Mouse (Mus musculus): Measurements from ENCODE around the gene Dennd2a. TPM values are rescaled to one million over a fixed set of nuclear protein-coding genes. Genes with fewer than 3 reads are reported as not detected.
A peak's percentile ranks its signal among the peaks of the same experiment; 100 is the strongest.

The Dennd2a gene
- polyA plus RNA-seq, 1 experiment from 2014 or later, result 33.1 TPM

DNA sequence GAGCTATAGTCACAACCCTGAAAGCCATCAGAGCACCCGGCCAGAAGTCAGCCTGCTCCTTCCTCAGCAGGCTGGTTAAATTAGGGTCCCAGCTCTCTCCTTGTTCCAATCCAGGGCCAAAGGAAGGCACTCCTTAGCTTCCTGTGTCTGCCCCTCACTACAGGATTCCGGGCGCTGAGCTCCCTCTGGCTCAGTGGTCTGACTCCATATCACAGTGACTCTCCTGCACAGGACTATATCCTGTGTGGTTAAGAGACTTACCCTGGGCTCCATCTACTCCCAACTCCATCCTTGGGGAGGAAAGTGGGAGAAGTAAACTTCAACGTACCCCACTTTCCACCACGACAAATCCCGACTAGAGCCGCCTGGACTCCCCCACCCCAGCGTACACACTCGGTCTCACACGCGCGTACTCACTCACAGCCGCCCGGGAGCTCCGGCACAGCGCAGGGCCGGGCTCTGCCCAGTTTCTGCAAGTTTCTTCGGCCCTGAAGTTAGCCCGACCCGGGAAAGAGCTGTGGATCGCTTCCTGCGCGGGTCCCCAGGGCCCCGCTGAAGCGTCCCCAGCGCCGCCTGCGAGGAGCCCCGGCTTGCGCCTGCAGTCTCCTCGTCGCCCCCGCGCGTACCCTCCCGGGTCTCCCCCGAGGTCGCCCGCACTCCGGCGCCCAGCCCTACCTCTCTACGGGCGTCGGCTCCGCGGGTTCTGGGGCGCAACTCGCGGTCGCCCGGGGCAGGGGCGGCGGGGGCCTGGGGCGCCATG is 587 bp downstream of the Dennd2a start:
- ATAC-seq (ENCODE audit: insufficient read depth), result peak; percentile 64
- peaks cover 29% of the 10 kb centered on the region for H3K4me1 ChIP-seq (ENCODE audit: insufficient read depth)

DNA sequence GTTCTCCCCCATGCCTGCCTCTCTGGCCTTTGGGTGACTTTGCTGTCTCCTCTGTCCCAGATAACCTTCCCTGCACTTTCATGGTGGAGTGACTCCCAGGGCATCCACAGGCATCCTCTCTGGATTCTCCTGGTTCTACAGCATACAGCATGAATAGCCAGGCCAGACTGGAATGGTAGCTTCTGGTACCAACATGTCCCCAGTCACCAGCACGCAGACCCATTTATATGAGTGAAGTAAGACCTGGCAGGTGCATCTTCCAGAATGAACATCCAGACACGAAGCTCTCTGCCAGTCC is 2.1 kb downstream of the Dennd2a start:
- no peak overlapping the region; the same call in 1 of the 2 replicates for H3K27ac ChIP-seq (ENCODE audit: low read depth)
- H3K4me1 ChIP-seq (ENCODE audit: insufficient read depth), result peaks cover 29% of the 10 kb centered on the region
- H3K27me3 ChIP-seq (ENCODE audit: insufficient read depth, low read length), result no peaks in the 10 kb centered on the region
- no peak overlapping the region; the same call in 1 of the 2 replicates for H3K9ac ChIP-seq
- ATAC-seq (ENCODE audit: insufficient read depth) (no peak), DNase-seq (no peak)
- 0 out of 2 replicates have a peak, but pooled peaks cover 7% of the 10 kb centered on the region for H3K36me3 ChIP-seq (ENCODE audit: insufficient read depth)
- H3K4me2 ChIP-seq, result peak overlapping the region; percentile 70
- H3K4me3 ChIP-seq (ENCODE audit: low read depth, low read length), result peak overlapping the region; percentile 2; the same call in 1 of the 2 replicates
- no peak for TF ChIP-seq CTCF (IDR thresholded peaks at IDR 0.05; ENCODE audit: low read depth)
- H3K9me3 ChIP-seq (ENCODE audit: low read depth, low read length), result no peaks in the 10 kb centered on the region
- WGBS, result 66% methylated on average over 2 of the region's 2 CpGs

More for the DNA sequence above, 587 bp downstream of the Dennd2a start:
- Histone ChIP-seq H3K4me2 (peak overlapping the region; percentile 70), H3K36me3 (ENCODE audit: insufficient read depth) (0 out of 2 replicates have a peak, but pooled peaks cover 3% of the 10 kb centered on the region), H3K9ac (peak overlapping the region; percentile 94), H3K27me3 (ENCODE audit: insufficient read depth, low read length) (no peaks in the 10 kb centered on the region), H3K4me3 (ENCODE audit: low read depth, low read length) (peak overlapping the region; percentile 86), H3K27ac (ENCODE audit: low read depth) (peak overlapping the region; percentile 94), H3K9me3 (ENCODE audit: low read depth, low read length) (no peaks in the 10 kb centered on the region)
- peak; percentile 68 for DNase-seq
- TF ChIP-seq CTCF (IDR thresholded peaks at IDR 0.05; ENCODE audit: low read depth), result no peak
- WGBS, result 1% methylated on average over 33 of the region's 54 CpGs

DNA sequence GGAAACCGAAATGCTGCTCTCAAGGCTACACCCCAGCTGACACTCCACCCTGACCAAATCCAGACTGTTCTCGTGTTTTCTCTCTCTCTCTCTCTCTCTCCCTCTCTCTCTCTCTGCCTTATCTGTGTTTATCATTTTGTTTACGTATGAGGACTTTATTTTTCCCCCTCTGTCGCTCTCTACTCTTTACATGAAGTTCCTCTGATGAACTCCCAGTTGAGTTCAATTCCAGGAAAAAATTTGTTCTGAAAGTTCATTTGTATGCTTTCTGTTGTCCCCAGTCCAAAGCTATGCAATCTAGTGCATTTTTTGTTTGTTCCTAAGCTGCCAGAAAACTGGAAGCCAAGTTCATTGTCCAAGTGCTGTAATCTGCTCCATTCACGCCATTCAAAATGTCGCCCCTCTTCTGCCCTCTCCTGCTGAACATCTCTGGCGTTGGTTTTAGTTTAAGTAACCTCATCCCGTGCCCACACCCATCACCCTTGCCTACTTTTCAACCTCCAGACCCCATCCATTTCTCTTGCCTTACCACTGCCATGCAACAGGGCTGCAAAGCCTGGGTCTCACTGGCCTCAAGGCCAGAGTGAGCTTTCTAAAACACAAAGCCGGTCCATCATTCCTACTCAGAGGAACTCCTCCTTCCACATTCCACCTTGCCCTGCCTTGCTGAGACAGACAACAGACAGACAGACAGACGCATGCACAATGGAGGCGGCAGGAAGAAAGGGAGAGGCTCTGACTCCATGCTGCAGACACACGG is 2.6 kb downstream of the Dennd2a start:
- Histone ChIP-seq H3K36me3 (ENCODE audit: insufficient read depth) (0 out of 2 replicates have a peak, but pooled peaks cover 7% of the 10 kb centered on the region), H3K27ac (ENCODE audit: low read depth) (no peak overlapping the region; the same call in 1 of the 2 replicates), H3K9ac (no peak overlapping the region; the same call in 1 of the 2 replicates), H3K9me3 (ENCODE audit: low read depth, low read length) (no peaks in the 10 kb centered on the region), H3K27me3 (ENCODE audit: insufficient read depth, low read length) (no peaks in the 10 kb centered on the region), H3K4me2 (peak overlapping the region; percentile 70), H3K4me3 (ENCODE audit: low read depth, low read length) (peak overlapping the region; percentile 2; the same call in 1 of the 2 replicates), H3K4me1 (ENCODE audit: insufficient read depth) (peaks cover 29% of the 10 kb centered on the region)
- WGBS, result 42% methylated on average over 12 of the region's 12 CpGs
- ATAC-seq (ENCODE audit: insufficient read depth), result no peak
- DNase-seq, result peak; percentile 60
- no peak for TF ChIP-seq CTCF (IDR thresholded peaks at IDR 0.05; ENCODE audit: low read depth)

DNA sequence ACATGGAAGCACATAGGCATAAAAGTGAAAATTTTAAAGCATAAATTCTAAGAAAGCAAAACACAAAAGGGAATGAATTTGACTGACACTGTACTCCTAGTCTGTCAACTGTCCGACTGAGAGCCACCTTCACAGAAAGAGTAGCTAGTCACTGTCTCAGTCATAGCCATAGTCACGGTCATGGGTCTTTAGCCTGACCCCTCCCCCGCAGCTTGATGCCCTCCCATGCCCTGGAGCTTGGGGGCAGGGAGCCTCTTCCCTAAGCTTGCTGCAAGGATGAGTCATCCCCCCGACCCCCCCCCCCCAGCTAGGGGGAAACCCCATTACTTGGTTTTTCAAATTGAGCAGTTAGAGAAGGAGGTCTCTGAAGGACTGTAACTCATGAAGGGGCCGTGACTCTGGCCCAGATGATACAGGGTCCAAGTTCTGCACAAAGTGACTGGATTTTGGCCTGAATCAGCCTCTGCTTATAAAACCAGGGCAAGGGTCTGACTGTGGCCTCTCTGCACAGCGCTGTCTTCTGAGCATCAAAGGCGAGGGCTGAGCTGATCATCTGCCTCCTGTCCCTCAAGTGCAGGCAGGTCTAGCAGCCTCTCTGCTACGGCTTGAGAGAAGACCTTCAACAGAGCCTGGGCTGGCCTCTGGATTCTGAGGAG is 5.6 kb downstream of the Dennd2a start:
- Histone ChIP-seq H3K4me3 (ENCODE audit: low read depth, low read length) (no peak overlapping the region), H3K9me3 (ENCODE audit: low read depth, low read length) (no peaks in the 10 kb centered on the region), H3K4me1 (ENCODE audit: insufficient read depth) (peaks cover 18% of the 10 kb centered on the region), H3K27me3 (ENCODE audit: insufficient read depth, low read length) (no peaks in the 10 kb centered on the region), H3K4me2 (no peak overlapping the region), H3K36me3 (ENCODE audit: insufficient read depth) (0 out of 2 replicates have a peak, but pooled peaks cover 7% of the 10 kb centered on the region), H3K9ac (no peak overlapping the region), H3K27ac (ENCODE audit: low read depth) (no peak overlapping the region)
- WGBS, result 56% methylated on average over 8 of the region's 8 CpGs
- ATAC-seq (ENCODE audit: insufficient read depth), result no peak
- TF ChIP-seq CTCF (IDR thresholded peaks at IDR 0.05; ENCODE audit: low read depth), result no peak
- DNase-seq, result no peak

DNA sequence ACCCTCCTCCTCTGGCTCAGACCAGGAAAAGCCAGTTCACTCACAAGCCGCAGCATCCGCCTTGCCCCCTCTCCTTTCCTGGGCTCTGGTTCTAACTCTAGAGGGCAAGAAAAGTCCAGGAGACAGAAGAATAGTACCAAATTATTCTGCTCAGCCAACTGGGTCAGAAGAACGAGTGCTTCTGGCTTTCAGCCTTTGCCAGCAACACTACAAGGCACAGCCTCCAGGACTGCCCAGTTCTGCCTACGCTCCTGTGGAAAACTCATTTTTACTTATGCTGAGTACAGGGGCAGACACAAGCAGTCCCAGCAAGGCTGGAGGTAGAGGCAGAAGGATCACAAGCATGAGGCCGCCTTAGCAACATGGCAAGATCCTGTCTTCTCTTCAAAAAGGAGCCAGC is 9.6 kb downstream of the Dennd2a start:
- Histone ChIP-seq H3K27me3 (ENCODE audit: insufficient read depth, low read length) (no peaks in the 10 kb centered on the region), H3K4me2 (no peak overlapping the region), H3K9ac (no peak overlapping the region), H3K27ac (ENCODE audit: low read depth) (no peak overlapping the region), H3K4me3 (ENCODE audit: low read depth, low read length) (no peak overlapping the region), H3K36me3 (ENCODE audit: insufficient read depth) (0 out of 2 replicates have a peak, but pooled peaks cover 7% of the 10 kb centered on the region), H3K9me3 (ENCODE audit: low read depth, low read length) (no peaks in the 10 kb centered on the region), H3K4me1 (ENCODE audit: insufficient read depth) (peaks cover 17% of the 10 kb centered on the region)
- no peak for DNase-seq
- no peak for TF ChIP-seq CTCF (IDR thresholded peaks at IDR 0.05; ENCODE audit: low read depth)
- ATAC-seq (ENCODE audit: insufficient read depth), result no peak
- 67% methylated on average over 5 of the region's 5 CpGs for WGBS

DNA sequence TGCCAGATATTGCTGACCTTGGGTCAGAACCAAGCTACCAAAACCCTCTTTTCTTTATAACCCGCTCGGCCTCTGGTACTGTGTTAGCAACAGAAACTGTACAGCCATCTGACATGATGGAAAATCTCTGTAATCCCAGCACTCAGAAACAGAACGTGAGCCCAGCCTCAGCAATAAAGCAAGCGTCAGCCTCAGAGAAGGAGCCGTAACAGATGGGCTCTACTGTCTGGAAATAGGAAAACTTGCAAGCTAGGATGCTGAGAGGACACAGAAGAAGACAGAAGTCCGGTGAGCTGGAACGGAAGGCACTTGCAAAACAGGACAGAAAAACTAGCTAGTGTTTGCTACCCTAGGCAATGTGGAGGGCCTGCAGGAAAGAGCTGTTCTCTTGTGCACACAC is 12.2 kb downstream of the Dennd2a start:
- H3K4me2 ChIP-seq, result no peak overlapping the region
- no peaks in the 10 kb centered on the region for H3K36me3 ChIP-seq (ENCODE audit: insufficient read depth)
- DNase-seq (no peak), ATAC-seq (ENCODE audit: insufficient read depth) (no peak)
- H3K4me1 ChIP-seq (ENCODE audit: insufficient read depth), result peaks cover 29% of the 10 kb centered on the region
- no peak overlapping the region for H3K27ac ChIP-seq (ENCODE audit: low read depth)
- no peak for TF ChIP-seq CTCF (IDR thresholded peaks at IDR 0.05; ENCODE audit: low read depth)
- H3K27me3 ChIP-seq (ENCODE audit: insufficient read depth, low read length), result no peaks in the 10 kb centered on the region
- no peaks in the 10 kb centered on the region for H3K9me3 ChIP-seq (ENCODE audit: low read depth, low read length)
- 87% methylated on average over 7 of the region's 7 CpGs for WGBS
- H3K9ac ChIP-seq, result no peak overlapping the region
- no peak overlapping the region for H3K4me3 ChIP-seq (ENCODE audit: low read depth, low read length)

All from lung, embryonic 14.5 days (tissue).